Mouse (Mus musculus) thymus, postnatal 10 days (tissue): ENCODE results near the gene Ccr10.
A peak's percentile ranks its signal among the peaks of the same experiment; 100 is the strongest.

Source experiments
- DNase-seq, 2 experiments: peaks; one replicate each; pipeline ENCODE4 v3.0.0; 2021; ENCODE audit warnings: low spot score in 2 of 2

Ccr10 gene

DNA sequence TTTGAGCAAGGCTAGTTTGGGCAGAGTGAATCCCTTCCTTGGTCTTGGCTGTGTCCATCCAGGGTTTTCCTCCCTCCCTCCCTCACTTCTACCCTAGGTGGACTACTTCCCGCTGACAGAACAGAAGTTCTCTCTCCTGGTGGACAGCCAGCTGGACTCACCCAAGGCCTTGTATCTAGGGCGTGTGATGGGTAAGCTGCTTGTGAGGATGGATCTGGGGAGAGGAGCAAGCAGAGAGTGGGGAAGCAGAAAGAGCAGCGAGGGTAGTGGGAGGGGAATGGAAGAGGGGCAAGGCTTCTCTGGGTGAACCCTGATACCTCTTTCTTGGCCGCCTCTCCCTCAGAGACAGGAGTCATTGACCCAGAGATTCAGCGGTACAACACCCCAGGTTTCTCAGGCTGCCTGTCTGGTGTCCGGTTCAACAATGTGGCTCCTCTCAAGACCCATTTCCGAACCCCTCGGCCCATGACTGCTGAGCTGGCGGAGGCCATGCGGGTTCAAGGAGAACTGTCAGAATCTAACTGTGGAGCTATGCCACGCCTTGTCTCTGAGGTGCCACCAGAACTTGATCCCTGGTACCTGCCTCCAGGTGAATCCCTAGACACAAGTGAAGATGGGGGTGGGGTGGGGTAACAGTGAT lies 13.0 kb upstream of the Ccr10 start:
- no peak for DNase-seq

DNA sequence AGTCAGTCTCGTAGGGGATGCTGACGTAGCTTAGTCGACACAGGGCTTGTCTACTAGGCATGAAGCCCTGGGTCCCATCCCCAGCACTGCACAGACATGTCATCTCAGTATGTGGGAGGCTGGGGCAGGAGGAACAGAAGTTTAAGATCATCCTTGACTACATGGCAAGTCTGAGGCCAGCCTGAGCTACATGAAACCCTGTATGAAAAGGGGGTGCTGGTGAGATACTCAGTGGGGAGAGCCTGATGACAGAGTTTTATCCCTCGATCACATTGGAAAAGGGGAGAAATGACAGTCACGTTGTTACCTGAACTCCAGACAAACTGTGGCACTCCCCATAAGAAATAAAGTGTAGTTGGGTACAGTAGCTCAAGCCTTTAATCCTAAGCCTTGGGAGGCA lies 12.3 kb upstream of the Ccr10 start:
- no peak for DNase-seq

DNA sequence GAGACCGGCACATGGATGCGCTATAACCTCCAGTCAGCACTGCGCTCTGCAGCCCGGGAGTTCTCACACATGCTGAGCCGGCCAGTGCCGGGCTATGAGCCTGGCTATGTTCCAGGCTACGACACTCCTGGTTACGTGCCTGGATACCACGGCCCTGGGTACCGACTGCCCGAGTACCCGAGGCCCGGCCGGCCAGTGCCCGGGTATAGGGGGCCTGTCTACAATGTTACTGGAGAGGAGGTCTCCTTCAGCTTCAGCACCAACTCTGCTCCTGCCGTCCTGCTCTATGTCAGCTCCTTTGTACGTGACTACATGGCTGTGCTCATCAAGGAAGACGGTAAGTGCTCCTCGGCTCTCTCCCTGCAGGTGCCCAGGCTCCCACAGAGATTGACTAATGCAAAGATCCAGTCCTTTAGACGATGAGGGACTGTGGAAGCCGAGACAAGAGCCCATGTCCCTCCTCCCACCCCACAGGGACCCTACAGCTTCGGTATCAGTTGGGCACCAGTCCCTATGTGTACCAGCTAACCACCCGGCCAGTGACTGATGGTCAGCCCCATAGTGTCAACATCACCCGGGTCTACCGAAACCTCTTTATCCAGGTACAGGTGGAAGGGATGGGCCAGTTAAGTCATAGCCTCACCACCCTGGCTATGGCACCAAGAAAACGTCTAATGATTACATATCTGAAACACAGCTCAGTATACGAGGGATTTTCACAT lies 11.4 kb upstream of the Ccr10 start:
- DNase-seq, result no peak

DNA sequence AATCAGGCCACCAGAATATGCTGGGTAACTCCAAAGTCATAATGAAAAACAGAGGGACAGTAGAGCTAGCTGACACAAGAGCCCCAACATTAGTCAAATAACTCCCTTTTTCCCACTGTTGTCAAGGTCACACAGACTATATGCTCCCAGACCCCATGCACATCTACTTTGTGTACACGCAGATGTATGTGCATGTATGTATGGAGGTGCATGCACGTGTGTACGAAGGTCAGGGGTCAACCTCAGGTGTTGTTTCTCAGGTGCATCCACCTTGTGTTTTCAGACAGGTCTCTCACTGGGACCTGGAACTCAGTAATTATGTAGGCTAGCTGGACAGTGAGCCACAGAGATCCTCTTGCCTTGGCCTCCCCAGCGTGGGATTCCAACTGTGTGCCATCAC lies 10.2 kb upstream of the Ccr10 start:
- DNase-seq, result no peak

DNA sequence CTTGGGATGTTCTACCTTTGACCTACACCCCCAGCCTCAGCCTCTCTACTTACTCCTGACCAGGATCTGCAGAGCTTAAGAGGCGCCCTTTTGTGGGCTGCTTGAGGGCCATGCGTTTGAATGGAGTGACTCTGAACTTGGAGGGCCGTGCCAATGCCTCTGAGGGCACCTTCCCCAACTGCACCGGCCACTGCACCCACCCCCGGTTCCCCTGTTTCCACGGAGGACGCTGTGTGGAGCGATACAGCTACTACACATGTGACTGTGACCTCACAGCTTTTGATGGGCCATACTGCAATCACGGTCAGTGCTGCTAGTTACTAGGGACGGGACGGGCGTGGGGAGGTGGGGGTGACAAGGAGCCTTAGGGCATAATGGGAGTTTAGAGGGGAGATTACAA lies 9.7 kb upstream of the Ccr10 start:
- DNase-seq, result no peak

DNA sequence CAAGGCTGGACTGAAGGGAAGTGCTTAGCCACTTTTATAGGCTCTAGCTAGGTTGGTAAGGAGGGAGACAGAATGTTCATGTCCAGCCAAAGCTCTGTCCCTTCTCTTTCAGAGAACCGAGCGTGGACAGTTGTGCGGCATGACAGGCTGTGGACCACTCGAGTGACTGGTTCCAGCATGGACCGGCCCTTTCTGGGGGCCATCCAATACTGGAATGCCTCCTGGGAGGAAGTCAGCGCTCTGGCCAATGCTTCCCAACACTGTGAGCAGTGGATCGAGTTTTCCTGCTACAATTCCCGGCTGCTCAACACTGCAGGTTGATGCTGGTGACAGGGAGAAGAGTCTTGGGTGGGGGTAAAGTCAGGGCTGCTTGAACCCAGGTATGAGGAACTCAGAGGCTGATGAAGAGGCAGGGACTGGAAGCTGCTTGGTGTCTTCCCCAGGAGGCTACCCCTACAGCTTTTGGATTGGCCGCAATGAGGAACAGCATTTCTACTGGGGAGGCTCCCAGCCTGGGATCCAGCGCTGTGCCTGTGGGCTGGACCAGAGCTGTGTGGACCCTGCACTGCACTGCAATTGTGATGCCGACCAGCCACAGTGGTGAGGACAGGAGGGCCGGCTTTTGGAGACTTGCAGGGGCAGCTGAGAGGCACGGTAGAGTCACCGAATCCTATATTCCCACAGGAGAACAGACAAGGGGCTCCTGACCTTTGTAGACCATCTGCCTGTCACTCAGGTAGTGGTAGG lies 7.7 kb upstream of the Ccr10 start:
- no peak for DNase-seq

DNA sequence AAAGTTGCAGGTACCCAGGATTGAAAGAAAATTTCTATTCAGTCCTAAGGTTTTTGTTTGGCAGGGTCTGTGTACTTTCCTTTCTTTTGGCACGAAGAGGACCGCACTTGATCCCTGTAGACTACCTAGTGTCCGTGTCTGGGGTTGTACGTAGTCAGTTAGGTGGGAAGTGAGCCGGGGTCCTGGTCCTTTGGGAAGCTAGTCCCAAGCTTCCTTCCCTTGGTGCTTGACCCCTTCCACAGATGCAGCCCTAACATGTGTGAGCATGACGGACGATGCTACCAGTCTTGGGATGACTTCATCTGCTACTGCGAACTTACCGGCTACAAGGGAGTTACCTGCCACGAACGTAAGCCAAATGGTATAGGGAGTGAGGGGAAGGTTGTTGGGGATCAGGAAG lies 6.7 kb upstream of the Ccr10 start:
- DNase-seq, result no peak

DNA sequence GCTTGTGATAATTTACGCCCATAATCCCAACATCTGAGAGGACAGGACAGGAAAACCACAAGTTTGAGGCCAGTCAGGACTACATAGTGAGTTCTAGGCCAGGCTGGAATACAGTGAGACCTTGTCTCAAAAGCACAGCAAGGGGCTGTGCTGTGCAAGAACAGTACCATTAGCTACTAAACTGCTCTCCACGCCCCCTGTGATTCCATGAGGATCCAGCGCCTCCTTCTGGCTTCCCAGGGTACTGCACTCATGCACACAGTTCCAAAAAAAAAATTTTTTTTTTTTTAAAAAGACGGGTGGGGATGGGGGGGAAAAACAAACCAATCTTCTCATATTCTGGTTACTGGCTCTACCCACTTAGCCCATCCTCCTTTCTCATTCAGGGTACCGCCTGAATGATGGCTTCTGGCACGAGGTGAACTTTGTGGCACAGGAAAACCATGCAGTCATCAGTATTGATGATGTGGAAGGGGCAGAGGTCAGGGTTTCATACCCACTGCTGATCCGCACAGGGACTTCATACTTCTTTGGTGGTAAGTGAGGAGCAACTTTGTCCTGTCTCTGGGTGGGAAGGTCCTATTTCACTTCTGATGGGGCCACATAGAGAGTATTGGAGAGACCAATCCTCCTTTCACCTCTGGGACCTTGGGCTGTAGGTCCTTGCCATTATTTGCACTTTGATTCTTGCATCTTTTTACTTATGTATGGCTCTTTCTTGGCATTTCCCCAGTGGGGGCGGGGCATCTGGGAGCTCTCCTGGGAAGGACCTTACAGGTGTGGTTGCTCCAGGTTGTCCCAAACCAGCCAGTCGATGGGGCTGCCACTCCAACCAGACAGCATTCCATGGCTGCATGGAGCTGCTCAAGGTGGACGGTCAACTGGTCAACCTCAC lies 5.8 kb upstream of the Ccr10 start:
- peak in 1 of 2 experiments; percentile 52 for DNase-seq

DNA sequence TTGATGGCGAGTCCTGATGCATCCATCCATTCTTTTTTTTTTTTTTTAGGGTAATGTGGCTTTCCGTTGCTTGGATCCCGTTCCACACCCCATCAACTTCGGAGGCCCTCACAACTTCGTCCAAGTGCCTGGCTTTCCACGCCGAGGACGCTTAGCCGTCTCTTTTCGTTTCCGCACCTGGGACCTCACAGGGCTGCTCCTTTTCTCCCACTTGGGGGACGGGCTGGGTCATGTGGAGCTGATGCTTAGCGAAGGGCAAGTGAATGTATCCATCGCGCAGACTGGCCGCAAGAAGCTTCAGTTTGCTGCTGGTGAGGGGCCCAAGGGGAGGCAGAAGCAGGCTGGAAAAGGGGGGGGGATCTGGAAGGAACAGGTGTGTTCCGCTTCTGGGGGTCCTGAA lies 5.0 kb upstream of the Ccr10 start:
- DNase-seq, result no peak

DNA sequence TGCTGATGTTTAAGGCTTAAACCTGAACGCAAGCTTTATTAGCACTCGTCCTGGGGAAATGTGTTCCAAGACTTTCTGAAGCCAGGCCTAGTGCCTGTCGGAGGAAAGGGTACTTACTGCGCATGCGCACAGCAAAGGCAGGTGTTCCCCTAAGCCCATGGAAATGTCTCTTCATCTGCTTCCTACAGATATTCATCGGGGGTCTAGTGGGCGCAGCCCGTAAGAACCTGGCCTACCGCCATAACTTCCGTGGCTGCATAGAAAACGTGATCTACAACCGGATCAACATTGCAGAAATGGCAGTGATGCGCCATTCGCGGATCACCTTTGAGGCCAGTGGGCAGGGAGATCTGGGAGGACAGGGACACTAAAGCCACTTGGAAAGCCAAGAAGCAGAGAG lies 4.1 kb upstream of the Ccr10 start:
- no peak for DNase-seq

DNA sequence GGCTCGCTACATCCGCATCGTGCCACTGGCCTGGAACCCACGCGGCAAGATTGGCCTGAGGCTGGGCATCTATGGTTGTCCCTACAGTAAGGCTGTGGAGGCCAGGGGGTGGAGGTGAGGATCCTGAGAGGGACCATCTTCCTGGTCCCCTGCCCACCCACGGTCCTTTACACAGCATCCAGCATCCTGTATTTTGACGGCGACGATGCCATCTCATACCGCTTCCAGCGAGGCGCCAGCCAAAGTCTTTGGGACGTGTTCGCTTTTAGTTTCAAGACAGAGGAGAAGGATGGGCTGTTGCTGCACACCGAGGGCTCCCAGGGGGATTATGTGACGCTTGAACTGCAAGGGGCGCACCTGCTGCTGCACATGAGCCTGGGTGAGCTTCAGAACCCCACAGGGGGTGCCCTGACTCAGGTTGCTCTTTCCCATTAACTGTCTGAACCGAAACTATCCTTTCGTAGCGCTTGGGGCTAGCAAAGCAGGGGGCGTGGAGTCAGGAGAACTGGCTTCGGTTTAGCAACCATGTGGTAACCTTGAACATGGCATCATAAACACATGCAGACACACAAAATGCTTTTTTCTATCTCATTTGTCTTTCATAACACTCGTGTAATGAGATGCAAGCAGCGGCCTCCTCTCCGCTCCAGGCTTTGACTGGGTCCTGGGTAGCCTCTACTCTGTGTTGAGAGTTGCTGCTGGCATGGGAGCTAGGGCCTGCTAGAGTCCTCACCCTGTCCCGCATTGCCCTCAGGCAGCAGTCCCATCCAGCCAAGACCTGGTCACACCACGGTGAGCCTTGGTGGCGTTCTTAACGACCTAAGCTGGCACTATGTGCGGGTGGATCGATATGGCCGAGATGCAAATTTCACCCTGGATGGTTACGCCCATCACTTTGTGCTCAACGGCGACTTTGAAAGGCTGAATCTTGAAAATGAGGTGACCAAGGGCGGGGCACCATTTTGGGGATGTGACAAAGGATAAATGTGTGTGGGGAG lies 3.1 kb upstream of the Ccr10 start:
- DNase-seq, result no peak

DNA sequence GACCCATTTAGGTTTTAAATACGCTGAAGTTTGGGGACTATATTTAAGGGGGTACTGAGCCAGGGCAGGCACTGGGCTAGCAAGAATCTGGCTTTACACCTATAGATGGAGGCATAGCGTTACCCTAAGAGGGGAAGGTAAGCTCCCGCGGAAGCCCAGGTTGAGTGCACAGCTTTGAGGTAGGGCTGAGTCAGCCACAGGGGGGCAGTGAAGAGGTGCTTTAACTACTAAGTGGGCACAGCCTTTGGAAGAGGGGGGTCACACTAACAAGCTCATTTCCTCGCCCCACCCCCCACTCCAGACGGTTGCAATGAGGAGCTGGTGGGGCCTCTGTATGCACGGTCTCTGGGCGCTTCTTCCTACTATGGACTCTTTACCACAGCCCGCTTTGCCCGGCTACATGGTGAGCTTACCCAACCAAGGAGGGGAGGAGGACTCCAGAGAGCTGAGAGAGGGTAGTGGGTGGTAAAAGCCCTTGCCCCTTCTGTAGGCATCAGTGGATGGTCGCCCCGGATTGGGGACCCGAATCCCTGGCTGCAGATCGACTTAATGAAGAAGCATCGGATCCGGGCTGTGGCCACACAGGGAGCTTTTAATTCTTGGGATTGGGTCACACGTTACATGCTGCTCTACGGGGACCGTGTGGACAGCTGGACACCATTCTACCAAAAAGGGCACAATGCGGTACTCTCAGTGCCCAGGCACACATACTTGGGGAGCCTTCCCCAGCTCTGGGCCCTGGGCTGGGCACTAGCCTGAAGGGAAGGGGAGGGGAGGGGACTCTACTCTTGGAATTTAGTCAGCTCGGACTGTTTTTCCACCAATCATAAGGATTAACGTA lies 1.9 kb upstream of the Ccr10 start:
- peak; percentile 66 to 84 for DNase-seq

DNA sequence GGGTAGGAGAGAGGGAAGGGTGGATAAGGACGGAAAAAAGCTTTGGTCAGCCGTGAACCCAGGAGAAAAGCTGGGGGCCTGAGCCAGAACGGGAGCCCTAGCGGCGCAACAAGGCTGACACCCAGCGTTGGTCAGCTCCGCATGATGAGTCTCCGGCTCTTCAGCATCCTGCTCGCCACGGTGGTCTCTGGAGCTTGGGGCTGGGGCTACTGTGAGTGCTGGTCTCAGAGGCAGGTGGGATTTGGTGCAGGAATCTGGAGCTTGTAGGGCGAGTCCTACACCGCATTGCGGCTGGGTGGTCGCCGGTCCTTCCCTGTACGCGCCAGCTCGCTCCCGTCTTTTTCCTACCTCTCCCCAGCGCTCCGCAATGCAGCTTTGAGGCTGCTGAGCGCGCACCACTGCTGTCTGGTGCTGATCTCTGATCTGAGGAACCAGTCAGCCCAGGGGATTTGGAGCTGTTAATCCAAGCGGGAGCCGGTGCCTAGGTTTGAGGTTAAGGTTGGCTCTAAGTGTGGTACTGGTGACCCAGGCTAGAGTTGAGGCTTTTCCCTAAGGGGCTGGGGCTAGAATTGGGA lies 961 bp upstream of the Ccr10 start:
- no peak for DNase-seq

DNA sequence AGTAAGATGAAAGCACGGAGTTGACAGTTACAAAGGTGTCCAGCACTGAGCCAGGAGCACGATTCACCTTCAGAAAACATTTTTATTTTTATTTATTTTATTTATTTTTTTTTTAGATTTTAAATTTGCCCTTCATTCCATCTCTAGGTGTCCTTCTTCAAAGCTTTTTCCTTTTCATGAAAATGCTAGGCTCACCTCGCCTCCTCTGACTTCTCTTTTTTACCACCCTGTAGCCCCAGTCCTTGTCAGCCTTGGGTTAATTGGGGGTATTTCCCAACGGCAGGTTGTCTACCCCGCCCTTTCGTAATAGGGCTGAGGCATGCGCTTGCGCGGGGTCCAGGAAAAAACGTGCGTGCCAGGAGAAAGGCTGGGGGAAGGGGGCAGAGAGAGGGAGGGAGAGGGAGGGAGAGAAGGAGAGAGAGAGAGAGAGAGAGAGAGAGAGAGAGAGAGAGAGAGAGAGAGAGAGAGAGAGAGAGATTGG lies 433 bp upstream of the Ccr10 start:
- DNase-seq, result no peak

DNA sequence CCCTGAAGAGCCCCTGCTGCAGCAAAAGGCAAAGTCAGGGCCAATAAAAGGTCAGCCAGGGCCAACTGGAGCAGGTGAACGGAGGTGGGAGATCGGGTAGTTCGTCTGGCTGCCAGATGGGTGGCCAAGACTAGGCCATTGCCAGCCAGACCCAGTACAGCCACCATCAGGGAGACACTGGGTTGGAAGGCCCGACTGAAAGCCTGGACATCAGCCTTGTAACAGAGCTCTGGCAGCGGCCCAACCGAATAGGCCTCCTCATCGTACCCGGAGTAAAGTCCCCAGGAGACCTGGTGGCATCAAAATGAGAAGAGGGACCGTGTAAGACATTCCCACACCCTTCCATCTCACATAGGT lies 876 bp downstream of the Ccr10 start:
- no peak for DNase-seq

DNA sequence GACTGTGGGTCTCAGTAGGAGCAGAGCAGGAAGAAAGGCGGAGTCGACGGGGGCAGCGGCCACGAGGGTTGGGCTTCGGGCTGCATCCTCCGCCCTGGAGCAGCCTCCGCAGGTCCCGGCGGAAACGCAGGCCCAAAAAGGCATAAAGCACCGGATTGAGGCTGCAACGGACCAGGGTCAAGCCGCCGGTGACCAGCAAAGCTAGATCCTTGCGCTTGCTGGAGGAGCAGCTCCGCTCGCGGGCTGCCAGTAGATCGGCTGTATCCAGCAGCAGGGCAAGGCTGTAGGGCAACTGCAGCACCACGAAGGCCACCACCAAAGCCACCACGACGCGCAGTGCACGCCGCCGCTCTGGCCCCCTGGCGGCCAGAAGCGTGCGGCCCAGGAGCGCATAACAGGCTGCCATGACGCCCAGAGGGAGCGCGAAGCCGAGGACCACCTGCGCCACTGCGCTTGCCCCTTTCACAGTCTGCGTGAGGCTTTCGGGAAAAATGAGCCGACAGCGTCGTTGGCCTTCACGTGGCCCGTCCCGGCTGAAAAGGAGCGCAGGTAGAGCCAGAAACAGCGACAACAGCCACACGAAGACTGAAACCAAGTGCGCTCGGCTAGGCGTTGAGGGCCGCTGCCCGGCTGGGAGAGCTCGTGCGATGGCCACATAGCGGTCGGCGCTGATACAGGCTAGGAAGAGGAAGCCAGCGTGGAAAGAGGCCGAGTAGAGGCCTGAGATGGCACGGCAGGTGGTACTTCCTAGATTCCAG lies 1.4 kb downstream of the Ccr10 start:
- peak; percentile 62 to 78 for DNase-seq

DNA sequence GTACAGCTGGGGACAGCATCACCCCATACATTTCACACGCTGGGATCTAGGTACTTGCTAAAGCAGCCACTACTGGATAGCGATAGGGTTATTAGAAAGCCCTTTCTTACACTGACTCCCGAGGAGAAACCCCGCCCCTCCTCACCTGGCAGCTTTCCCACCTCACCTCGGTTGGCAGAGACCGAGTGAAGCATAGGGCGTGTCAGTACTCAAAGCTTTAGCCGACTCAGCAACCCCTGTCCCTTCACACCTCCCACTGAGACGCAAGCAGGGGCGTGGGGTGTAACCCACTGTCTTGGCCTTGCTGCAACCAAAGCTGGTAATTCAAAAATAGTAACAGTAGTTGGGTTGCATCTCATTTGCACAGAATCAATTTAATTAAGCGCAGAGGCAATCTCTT lies 2.1 kb downstream of the Ccr10 start:
- no peak for DNase-seq

DNA sequence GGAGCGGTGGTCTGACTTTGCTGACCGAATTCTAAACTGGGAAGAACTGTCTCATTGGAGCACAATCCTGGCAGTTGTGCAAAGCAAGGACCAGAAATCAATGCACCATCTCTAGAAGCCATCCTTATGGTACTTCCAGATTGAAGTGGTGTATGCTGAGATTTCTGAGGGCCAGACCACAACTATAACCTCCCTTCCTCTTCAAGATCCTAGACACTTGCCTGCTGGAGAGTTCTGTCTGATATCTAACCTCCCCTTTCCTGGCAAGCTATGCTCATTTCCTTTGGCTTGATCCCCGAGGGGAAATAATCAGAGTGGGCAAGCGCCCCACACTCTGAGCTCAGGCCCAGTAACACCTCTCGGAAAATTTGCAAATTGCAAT lies 2.8 kb downstream of the Ccr10 start:
- DNase-seq, result no peak
